Mouse (Mus musculus) G1E-ER4 (cell line): ENCODE data around the gene Olfr1350. TPM values are rescaled to one million over a fixed set of nuclear protein-coding genes. Genes with fewer than 3 reads are reported as not detected.

ENCODE experiments used
- GATA1 ChIP-seq: IDR thresholded peaks from one replicate; pipeline ENCODE4 v1.8.0; 2012; ENCODE audit warnings: low read length, inconsistent platforms
- polyA plus RNA-seq: library from polyadenylated mRNA; stranded (reverse); fragments of >175 nt; gene quantifications from 2 replicates; pipeline ENCODE4 v1.2.3, GENCODE M21; 2012

The Olfr1350 gene
- not detected in 2 replicates for polyA plus RNA-seq

- no peak for TF ChIP-seq GATA1
These were observed at the start of gene Olfr1350 for GRCm38 (mm10) chr7:6564541-6564940. Gene Olfr1350, plus strand, starts transcription at chr7:6564841.

- TF ChIP-seq GATA1 = no peak
These were observed 43.0 kb upstream of the Olfr1350 start for GRCm38 (mm10) chr7:6521666-6522065.

GRCm38 (mm10) chr7:6522850-6523249, 41.8 kb upstream of the Olfr1350 start, which contains the start of gene Olfr1349:
Gene Olfr1349, minus strand, starts transcription at chr7:6522950.
- TF ChIP-seq GATA1 = no peak

- no peak for TF ChIP-seq GATA1
These were observed 39.6 kb upstream of the Olfr1350 start for GRCm38 (mm10) chr7:6525001-6525400.

GRCm38 (mm10) chr7:6526141-6526540, 38.5 kb upstream of the Olfr1350 start:
- TF ChIP-seq GATA1 = no peak

GRCm38 (mm10) chr7:6586096-6586759, 21.6 kb downstream of the Olfr1350 start:
- no peak for TF ChIP-seq GATA1

GRCm38 (mm10) chr7:6603331-6603730, 38.7 kb downstream of the Olfr1350 start:
- no peak for TF ChIP-seq GATA1

Other genes starting within 250 kb of the Olfr1350 start
- gene Zfp583, start 233.6 kb upstream of the Olfr1350 start, polyA plus RNA-seq = not detected in 2 replicates
- gene Gm3854, start 221.1 kb upstream of the Olfr1350 start, polyA plus RNA-seq = not detected in 2 replicates
- gene Zfp78, start 201.6 kb upstream of the Olfr1350 start, polyA plus RNA-seq = 0.02 TPM in 1 of 2 replicates, not detected in the other
- 0.64 and 0.66 TPM in 2 replicates for gene Zfp28, start 181.5 kb upstream of the Olfr1350 start, polyA plus RNA-seq
- gene Smim17, start 166.1 kb upstream of the Olfr1350 start, polyA plus RNA-seq = not detected in 2 replicates
- gene Gm20715, start 154.6 kb upstream of the Olfr1350 start, polyA plus RNA-seq = not detected in 2 replicates
- not detected in 2 replicates for gene Olfr1344, start 126.2 kb upstream of the Olfr1350 start, polyA plus RNA-seq
- gene Olfr1336, start 108.7 kb upstream of the Olfr1350 start, polyA plus RNA-seq = not detected in 2 replicates
- gene Olfr1346, start 97.7 kb upstream of the Olfr1350 start, polyA plus RNA-seq = not detected in 2 replicates
- gene Olfr5, start 77.9 kb upstream of the Olfr1350 start, polyA plus RNA-seq = not detected in 2 replicates
- gene Olfr1347, start 65.1 kb upstream of the Olfr1350 start, polyA plus RNA-seq = not detected in 2 replicates
- gene Olfr1348, start 56.1 kb upstream of the Olfr1350 start, polyA plus RNA-seq = not detected in 2 replicates
- gene Olfr1349, start 41.9 kb upstream of the Olfr1350 start, polyA plus RNA-seq = not detected in 2 replicates
- not detected in 2 replicates for gene Zim1, start 131.6 kb downstream of the Olfr1350 start, polyA plus RNA-seq
- 8.3 and 10.9 TPM in 2 replicates for gene Peg3, start 165.6 kb downstream of the Olfr1350 start, polyA plus RNA-seq
- gene Usp29, start 165.7 kb downstream of the Olfr1350 start, polyA plus RNA-seq = 0.12 and 0.13 TPM in 2 replicates